Mouse (Mus musculus): ENCODE data around the gene Stk25.
A peak's percentile ranks its signal among the peaks of the same experiment; 100 is the strongest.

Gene Stk25

GRCm38 (mm10) chr1:93669941-93670340 lies 11.5 kb upstream of the Stk25 start:
- DNase-seq (ENCODE audit: extremely low read depth, low read depth), result no peak

GRCm38 (mm10) chr1:93668791-93669548 lies 10.5 kb upstream of the Stk25 start:
- DNase-seq (ENCODE audit: extremely low read depth, low read depth), result no peak

- no peak for DNase-seq (ENCODE audit: extremely low read depth, low read depth)
Measured at GRCm38 (mm10) chr1:93667760-93668400, 9.4 kb upstream of the Stk25 start.

- no peak for DNase-seq (ENCODE audit: extremely low read depth, low read depth)
Measured at GRCm38 (mm10) chr1:93657025-93657360, 1.5 kb downstream of the Stk25 start.

- no peak for DNase-seq (ENCODE audit: extremely low read depth, low read depth)
Measured at GRCm38 (mm10) chr1:93656325-93657024, 2.0 kb downstream of the Stk25 start.

- no peak for DNase-seq (ENCODE audit: extremely low read depth, low read depth)
Measured at GRCm38 (mm10) chr1:93654798-93655197, 3.7 kb downstream of the Stk25 start.

- DNase-seq (ENCODE audit: extremely low read depth, low read depth), result no peak
Measured at GRCm38 (mm10) chr1:93654275-93654674, 4.2 kb downstream of the Stk25 start.

GRCm38 (mm10) chr1:93649604-93650172 lies 8.8 kb downstream of the Stk25 start:
- no peak for DNase-seq (ENCODE audit: extremely low read depth, low read depth)

- no peak for DNase-seq (ENCODE audit: extremely low read depth, low read depth)
Measured at GRCm38 (mm10) chr1:93642692-93643091, 15.8 kb downstream of the Stk25 start.

GRCm38 (mm10) chr1:93641978-93642377 lies 16.5 kb downstream of the Stk25 start:
- DNase-seq (ENCODE audit: extremely low read depth, low read depth), result no peak

- no peak for DNase-seq (ENCODE audit: extremely low read depth, low read depth)
Measured at GRCm38 (mm10) chr1:93636211-93636897, 22.1 kb downstream of the Stk25 start.

- peak; percentile 100 for DNase-seq (ENCODE audit: extremely low read depth, low read depth)
Measured at GRCm38 (mm10) chr1:93635580-93636192, 22.8 kb downstream of the Stk25 start.

- no peak for DNase-seq (ENCODE audit: extremely low read depth, low read depth)
Measured at GRCm38 (mm10) chr1:93635091-93635579, 23.3 kb downstream of the Stk25 start.

GRCm38 (mm10) chr1:93634481-93634891 lies 24.0 kb downstream of the Stk25 start:
- no peak for DNase-seq (ENCODE audit: extremely low read depth, low read depth)

GRCm38 (mm10) chr1:93632723-93633122 lies 25.7 kb downstream of the Stk25 start:
- peak; percentile 69 for DNase-seq (ENCODE audit: extremely low read depth, low read depth)

- DNase-seq (ENCODE audit: extremely low read depth, low read depth), result peak; percentile 73
Measured at GRCm38 (mm10) chr1:93630796-93631195, 27.7 kb downstream of the Stk25 start.

GRCm38 (mm10) chr1:93624502-93624901 lies 34.0 kb downstream of the Stk25 start:
- DNase-seq (ENCODE audit: extremely low read depth, low read depth), result peak; percentile 78

GRCm38 (mm10) chr1:93618948-93619347 lies 39.5 kb downstream of the Stk25 start:
- DNase-seq (ENCODE audit: extremely low read depth, low read depth), result peak; percentile 80

- no peak for DNase-seq (ENCODE audit: extremely low read depth, low read depth)
Measured at GRCm38 (mm10) chr1:93618059-93618748, 40.3 kb downstream of the Stk25 start.

GRCm38 (mm10) chr1:93609762-93610161 lies 48.7 kb downstream of the Stk25 start:
- DNase-seq (ENCODE audit: extremely low read depth, low read depth), result no peak

All from MEL-GATA-1-ER (cell line).